Mouse (Mus musculus) liver, adult (tissue): Measurements from ENCODE around the gene Nrcam.

ENCODE experiments used
- GATA4 ChIP-seq: IDR thresholded peaks from 2 replicates; pipeline ENCODE4 v1.6.1; 2014; ENCODE audit warnings: mild to moderate bottlenecking, low read length; ENCODE audit not compliant: insufficient replicate concordance

Gene Nrcam

DNA sequence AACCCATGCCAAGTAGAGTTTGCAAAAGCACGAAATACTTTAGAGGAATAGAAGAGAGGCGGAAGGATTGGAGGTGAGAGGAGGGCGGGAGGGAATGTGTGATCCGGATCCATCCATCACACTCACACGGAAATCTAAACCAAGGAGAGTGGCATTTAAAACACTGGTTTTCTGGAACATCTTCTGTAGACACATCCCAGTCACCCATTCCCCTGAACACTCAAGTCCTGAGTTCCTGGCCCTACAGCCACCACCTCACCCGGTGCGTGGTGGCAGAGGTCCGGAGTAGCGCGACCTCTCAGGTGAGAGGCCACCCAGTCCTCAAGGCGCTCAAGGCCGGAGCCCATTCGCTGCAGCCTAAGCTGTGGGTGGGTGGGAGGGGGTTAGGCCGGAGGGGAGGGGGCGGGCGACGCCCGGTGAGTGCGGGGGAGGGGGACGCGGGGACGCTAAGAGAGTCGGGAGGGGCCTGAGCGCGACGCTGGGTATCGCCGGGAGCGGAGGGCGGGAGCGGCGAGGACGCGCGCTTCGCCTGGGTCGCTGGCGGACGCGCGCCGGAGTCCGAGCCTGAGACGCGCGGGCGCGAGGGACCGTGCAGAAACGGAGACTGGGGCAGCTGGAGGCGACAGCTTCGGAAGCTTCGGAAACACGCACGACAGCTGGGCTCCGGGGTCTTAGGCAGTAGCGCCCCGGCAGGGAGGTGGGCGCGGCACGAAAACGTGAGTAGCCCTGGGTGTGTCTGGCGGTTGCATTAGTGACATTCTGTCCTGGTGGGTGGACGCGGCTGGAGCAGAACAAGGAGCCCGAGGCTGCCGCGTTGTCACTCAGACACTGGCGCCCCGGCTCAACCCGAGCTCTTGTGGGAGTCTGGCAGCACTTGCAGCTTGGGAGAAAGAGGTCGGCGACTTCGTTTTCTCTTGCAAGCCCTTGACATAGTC lies at the start of gene Nrcam:
Nrcam (plus strand) TSS at position 505 of the 935 bp plus-strand sequence.
- no peak for TF ChIP-seq GATA4

DNA sequence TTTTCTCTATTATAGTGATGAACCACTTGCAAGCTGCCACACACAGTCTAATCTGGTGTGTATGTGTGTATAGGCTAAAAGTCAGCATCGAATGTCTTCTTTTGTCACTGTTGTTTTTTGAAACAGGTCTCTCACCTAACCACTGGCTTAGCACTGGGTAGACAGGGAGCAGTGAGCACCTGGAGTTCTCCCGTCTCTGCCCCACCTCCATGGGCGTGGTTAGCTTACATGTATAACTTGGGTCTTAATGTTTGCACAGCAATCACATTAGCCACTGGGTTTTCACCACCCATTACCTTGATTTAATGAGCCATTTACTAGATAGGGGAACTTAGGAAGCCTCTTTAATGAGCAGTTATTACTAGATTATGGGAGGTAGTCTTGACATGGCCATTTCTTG lies 47.2 kb upstream of the Nrcam start:
- TF ChIP-seq GATA4 = no peak

DNA sequence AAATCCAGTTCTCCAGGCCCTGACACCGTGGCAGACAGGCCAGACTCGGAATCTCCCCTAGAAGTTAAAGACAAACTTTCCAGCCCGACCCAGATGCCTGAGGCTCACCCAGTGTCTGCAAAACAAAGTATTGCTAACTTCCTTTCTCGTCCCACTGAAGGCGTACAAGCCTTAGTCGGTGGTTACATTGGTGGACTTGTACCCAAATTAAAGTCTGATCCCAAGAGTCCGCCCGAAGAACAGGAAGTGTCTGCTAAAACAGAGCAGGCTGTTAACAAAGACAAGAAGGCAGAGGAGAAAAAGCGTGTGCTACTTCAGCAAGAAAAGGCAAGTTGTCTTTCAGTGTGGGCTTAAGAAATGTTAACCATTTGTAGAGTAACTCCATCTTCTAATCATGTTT lies 45.3 kb upstream of the Nrcam start:
- TF ChIP-seq GATA4 = no peak

DNA sequence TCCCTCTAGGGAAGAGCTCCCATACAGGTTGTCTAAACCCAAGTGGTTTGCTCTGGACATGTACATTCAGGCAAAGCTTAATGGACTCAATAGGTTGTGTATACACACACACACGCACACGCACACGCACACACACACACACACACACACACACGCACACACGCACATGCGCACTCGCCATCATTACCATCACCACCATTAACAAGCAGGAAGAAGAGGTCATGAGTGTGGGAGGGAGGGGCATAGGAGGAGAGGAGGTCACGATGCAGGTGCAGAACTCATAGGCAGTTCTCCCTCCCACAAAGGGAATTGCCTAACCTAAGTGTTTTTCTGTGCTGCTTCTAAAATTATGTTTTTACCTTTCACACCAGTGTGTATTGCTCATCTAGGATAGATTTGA lies 41.7 kb upstream of the Nrcam start:
- no peak for TF ChIP-seq GATA4

GRCm38 (mm10) chr12:44292281-44292680 lies 36.4 kb upstream of the Nrcam start:
- TF ChIP-seq GATA4 = no peak

DNA sequence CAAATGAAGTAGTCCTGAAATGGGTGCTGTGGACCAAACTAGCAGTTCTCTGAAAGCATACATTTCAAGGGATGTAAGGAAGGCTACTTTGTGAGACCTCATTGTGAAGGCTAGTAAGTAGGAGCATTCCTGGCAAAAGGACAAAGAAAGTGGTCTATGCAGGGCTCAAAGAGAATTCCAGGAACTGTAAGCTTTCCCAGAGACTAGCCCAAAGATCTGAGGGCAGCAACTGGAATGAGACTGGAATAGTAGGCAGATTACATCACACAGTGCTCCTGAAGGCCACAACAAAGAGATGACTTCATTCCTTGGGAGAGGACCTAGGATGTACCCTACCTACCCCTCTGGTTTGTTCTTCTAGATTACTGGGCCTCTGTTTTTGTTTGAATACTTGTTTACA lies 27.9 kb upstream of the Nrcam start:
- no peak for TF ChIP-seq GATA4

- TF ChIP-seq GATA4 = no peak
Measured at GRCm38 (mm10) chr12:44304012-44304411, 24.7 kb upstream of the Nrcam start.

DNA sequence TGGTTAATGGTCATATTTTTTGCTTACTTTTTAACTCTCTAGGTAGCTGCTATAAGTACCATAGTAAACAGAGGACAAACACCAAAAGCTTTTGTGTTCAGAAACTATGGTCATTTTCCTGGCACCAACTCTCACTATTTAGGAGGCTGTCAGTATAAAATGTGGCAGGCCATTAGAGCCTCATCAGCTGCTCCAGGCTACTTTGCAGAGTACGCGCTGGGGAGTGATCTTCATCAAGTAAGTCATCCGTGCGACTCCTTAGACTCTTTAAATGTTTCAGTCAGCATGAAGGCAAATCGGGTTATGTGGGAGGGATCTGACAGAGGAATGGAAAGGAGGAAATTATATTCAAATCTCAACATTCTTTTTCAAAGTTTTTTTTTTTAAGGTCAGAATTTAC lies 23.8 kb upstream of the Nrcam start:
- TF ChIP-seq GATA4 = no peak

- no peak for TF ChIP-seq GATA4
Measured at GRCm38 (mm10) chr12:44308221-44308620, 20.5 kb upstream of the Nrcam start.

GRCm38 (mm10) chr12:44315212-44315611 lies 13.5 kb upstream of the Nrcam start:
- no peak for TF ChIP-seq GATA4

DNA sequence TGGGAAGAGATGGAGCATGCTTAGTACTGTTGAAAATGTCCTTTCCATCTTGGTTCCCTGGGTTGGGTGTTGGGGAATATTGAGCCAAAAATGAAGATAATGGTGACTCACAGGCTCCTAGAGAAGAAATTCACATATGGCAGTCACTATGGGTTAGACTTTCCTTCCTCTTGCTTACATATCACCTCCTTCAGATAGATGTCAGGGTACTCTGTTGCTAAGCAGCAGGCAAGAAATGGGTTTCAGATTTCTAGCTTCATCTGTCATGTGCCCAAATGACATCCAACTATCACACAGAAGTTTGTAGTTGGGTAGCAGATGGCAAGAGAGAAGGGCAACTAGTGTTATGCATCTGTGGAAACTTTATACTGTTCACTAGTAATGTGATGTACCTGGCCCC lies 3.6 kb upstream of the Nrcam start:
- TF ChIP-seq GATA4 = no peak

DNA sequence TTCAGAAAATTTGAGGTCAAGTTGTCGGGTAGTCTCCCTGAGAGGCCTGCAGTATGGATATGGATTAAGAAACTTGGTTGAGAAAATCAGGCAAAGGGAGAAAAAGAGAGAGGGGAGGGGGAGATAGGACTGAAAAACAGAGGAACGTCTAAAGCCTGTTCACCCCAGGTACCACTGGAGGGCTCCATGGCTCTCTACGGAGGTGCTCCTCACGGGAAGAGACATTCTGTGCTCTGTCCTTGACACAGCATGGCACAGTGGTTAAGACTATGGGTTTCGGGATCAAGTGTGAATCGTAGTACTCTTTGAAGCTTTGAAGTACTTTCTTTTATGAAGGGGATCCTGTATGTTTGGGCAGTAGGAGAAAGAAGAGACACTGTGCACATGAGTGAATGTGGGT lies 1.2 kb upstream of the Nrcam start:
- no peak for TF ChIP-seq GATA4

DNA sequence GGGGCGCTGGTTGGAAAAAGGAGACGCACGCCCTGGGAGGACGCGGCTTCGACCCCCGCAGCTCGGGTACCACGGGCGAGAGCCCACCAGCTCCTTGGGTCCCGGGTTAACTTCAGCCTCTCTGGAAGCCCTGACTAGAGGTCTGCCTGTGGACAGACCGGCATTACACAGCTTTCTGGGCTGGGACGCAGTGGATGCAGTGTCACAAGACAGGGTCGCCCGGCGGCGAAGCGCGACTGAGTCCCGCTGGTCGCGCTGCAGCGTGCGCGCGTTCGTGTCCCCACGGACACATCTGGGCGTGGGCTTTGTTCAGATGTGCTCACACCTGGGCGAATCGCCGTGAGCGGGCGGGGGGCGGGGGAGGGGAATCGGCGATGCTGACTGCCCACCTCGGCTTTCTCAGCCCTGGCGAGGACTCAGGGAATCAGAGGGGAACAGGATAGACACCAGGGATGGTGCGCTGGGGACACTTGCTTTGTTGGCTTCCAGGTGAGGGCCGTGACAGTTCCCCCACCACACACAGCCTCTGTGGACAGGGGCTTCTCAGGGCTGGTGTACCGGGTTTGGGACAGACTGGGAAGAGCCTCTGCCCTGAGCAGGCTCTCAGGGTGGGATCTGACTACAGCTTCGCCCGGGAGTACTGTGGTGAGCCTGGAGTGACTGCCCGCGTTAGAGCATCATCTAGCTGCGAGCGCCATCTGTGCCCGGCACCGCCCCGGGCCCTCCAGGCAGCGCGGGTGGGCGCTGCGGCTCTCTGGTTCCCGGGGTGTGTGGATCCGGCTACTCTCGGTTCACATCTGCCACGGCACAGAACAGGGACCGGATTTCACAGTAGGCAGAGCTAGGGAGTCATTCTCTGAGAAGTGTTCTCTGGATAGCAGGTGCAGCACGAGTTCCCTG lies 881 bp downstream of the Nrcam start:
- TF ChIP-seq GATA4 = no peak

- no peak for TF ChIP-seq GATA4
Measured at GRCm38 (mm10) chr12:44330216-44330719, 1.6 kb downstream of the Nrcam start.

GRCm38 (mm10) chr12:44337136-44337640 lies 8.5 kb downstream of the Nrcam start:
- TF ChIP-seq GATA4 = no peak
